Mouse (Mus musculus): ENCODE measurements around the gene Klrg2.

DNA sequence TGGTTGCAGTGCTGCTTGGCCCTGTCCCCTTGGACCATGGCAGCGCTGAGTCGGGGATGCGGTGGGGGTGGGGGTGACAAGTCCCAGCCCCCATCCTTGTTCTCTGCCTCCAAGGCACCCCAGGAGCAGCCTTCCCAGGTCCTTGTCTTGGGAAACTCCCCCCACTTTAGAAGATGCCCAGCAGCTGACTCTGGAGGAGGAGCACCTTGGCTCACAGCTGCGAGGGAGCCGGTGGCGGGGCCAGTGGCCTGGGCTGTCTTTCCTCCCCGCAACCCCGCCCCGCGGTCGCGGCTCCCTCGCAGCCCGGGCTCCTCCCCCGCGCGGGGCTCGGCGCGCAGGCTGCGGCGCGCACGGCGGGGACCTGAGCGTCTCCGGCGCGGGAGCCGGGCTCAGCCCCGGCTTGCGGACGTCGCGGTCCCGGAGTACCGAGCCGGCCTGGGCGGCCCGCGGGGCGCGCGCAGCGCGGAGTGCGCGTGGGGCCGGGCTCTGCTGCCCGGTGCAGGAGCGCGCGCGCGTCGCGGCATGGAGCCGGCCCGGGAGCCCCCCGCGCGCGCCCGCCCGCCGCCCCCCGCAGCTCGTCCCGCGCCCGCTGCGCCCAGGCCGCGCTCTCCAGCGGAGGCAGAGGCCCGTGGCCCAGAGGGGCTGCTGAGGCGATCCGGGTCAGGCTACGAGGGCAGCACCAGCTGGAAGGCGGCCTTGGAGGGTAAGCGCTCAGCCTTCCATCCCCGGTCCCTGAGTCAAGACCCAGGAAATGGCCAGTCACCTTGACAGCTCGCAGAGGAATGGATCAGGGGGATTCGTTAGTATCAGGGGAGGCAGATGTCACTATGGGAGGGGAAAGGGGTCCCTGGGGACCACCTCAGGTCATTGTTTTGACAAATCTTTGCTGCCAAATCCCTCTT is 25.9 kb upstream of the Klrg2 start, which contains the start of gene Clec2l:
- TF ChIP-seq POLR2A (IDR thresholded peaks at IDR 0.05; ENCODE audit: control insufficient read depth, low read depth, low read length) (no peak), CTCF (IDR thresholded peaks at IDR 0.05; ENCODE audit: control insufficient read depth, insufficient read depth, insufficient replicate concordance, low read depth, low read length) (no peak)
